Mouse (Mus musculus) midbrain, embryonic 13.5 days (tissue): ENCODE data around the gene Diaph3. TPM values are rescaled to one million over a fixed set of nuclear protein-coding genes. Genes with fewer than 3 reads are reported as not detected.
"Not testable (repeated sequence)": the region's sequence is repeated elsewhere in the genome, so short reads cannot be mapped to it uniquely, and the experiment has no call there.

Experiments used
- ATAC-seq: fragments of 200-750 bp; cut with Nextera tagmentation; 2 replicates; pipeline ENCODE4 v1.8.0; 2017; ENCODE audit warnings: mild to moderate bottlenecking, moderate TSS enrichment, moderate library complexity
- H3K27ac ChIP-seq: fragments of 300-500 bp; sonication (generic); 2 replicates; pipeline ENCODE4 v1.5.1; 2015; ENCODE audit warnings: inconsistent platforms, mild to moderate bottlenecking, moderate library complexity
- H3K27me3 ChIP-seq: fragments of 300-500 bp; sonication (generic); 2 replicates; pipeline ENCODE4 v1.6.1; 2015; ENCODE audit warnings: mild to moderate bottlenecking, inconsistent platforms
- H3K36me3 ChIP-seq: fragments of 300-500 bp; sonication (generic); 2 replicates; pipeline ENCODE4 v1.6.1; 2015; ENCODE audit warnings: mild to moderate bottlenecking, inconsistent platforms
- H3K4me1 ChIP-seq: fragments of 300-500 bp; sonication (generic); replicated peaks from 2 replicates; pipeline ENCODE4 v1.6.1; 2015; ENCODE audit warnings: inconsistent platforms
- H3K4me2 ChIP-seq: fragments of 300-500 bp; sonication (generic); replicated peaks from 2 replicates; pipeline ENCODE4 v1.6.1; 2015; ENCODE audit warnings: moderate library complexity, mild to moderate bottlenecking, inconsistent platforms
- H3K4me3 ChIP-seq: fragments of 300-500 bp; sonication (generic); replicated peaks from 2 replicates; pipeline ENCODE4 v1.5.1; 2015; ENCODE audit warnings: mild to moderate bottlenecking, inconsistent platforms
- H3K9ac ChIP-seq: fragments of 300-500 bp; sonication (generic); replicated peaks from 2 replicates; pipeline ENCODE4 v1.6.1; 2015; ENCODE audit warnings: mild to moderate bottlenecking, inconsistent platforms
- H3K9me3 ChIP-seq: fragments of 300-500 bp; sonication (generic); 2 replicates; pipeline ENCODE4 v1.6.1; 2016; ENCODE audit warnings: mild to moderate bottlenecking, inconsistent platforms
- WGBS: fragments of 180-500 bp; shearing (Covaris S2); methylation state at CpG from one replicate; pipeline ENCODE4 v1.1.7; 2015; 5-methylcytosine and 5-hydroxymethylcytosine counted together
- polyA plus RNA-seq: library from polyadenylated mRNA; unstranded; fragments of >200 nt; fragmentation: Nextera tagmentation; extraction: Ambion mirVana; gene quantifications from 2 replicates; pipeline ENCODE4 v1.2.1, GENCODE M21; 2015

Diaph3 gene
- polyA plus RNA-seq, 1 experiment from 2014 or later, result 3.9 TPM

GRCm38 (mm10) chr14:86749425-86749824 lies 391.6 kb downstream of the Diaph3 start:
- Histone ChIP-seq H3K4me3 (no peak overlapping the region), H3K4me1 (peaks cover 25% of the 10 kb centered on the region), H3K9ac (no peak overlapping the region), H3K4me2 (peak overlapping the region; percentile 50), H3K36me3 (no peaks in the 10 kb centered on the region), H3K27ac (peak overlapping the region; percentile 68), H3K27me3 (no peaks in the 10 kb centered on the region), H3K9me3 (no peaks in the 10 kb centered on the region)
- 36% methylated on average over 4 of the region's 4 CpGs for WGBS
- ATAC-seq, result peak; percentile 17; the same call in 1 of the 2 replicates

DNA sequence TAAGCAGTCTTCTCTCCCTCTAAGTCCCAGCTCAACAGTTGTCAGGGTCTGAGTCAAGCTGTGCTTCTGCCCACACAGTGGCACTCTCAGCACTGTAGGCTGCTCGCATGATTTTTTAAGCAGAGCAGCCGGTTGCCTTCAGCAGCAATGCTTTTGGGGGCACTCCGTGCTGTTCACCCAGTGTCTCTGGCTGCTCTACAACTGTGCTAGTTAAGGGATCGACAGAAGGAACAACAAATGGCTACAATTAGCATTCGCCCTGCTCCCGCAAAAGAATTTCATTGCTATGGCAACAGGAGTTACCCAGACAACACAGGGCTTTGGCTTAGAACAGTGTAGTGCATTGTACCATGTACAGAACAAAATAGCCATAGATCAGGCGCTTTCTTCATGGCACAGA lies 392.2 kb downstream of the Diaph3 start:
- 3% methylated on average over 7 of the region's 7 CpGs for WGBS
- H3K27ac ChIP-seq, result peak overlapping the region; percentile 68
- peak; percentile 98 for ATAC-seq

GRCm38 (mm10) chr14:86744523-86744922 lies 396.5 kb downstream of the Diaph3 start:
- H3K36me3 ChIP-seq, result no peaks in the 10 kb centered on the region
- no peak overlapping the region for H3K4me3 ChIP-seq
- H3K4me1 ChIP-seq, result peaks cover 12% of the 10 kb centered on the region
- H3K4me2 ChIP-seq, result no peak overlapping the region
- no peak overlapping the region for H3K27ac ChIP-seq
- no peaks in the 10 kb centered on the region for H3K9me3 ChIP-seq
- WGBS, result 92% methylated on average over 6 of the region's 6 CpGs
- no peaks in the 10 kb centered on the region for H3K27me3 ChIP-seq
- no peak overlapping the region for H3K9ac ChIP-seq
- ATAC-seq, result no peak

More for the DNA sequence above, 392.2 kb downstream of the Diaph3 start:
- Histone ChIP-seq H3K4me1 (peaks cover 25% of the 10 kb centered on the region), H3K36me3 (no peaks in the 10 kb centered on the region), H3K4me2 (peak overlapping the region; percentile 50), H3K9me3 (no peaks in the 10 kb centered on the region), H3K9ac (peak overlapping the region; percentile 48; the same call in 1 of the 2 replicates), H3K27me3 (no peaks in the 10 kb centered on the region), H3K4me3 (peak overlapping the region; percentile 23)

GRCm38 (mm10) chr14:86741855-86742531 lies 399.0 kb downstream of the Diaph3 start:
- H3K36me3 ChIP-seq, result no peaks in the 10 kb centered on the region
- H3K27me3 ChIP-seq, result no peaks in the 10 kb centered on the region
- no peak overlapping the region for H3K4me2 ChIP-seq
- no peaks in the 10 kb centered on the region for H3K9me3 ChIP-seq
- H3K9ac ChIP-seq, result no peak overlapping the region
- no peak for ATAC-seq
- H3K27ac ChIP-seq, result no peak overlapping the region
- H3K4me3 ChIP-seq, result no peak overlapping the region
- H3K4me1 ChIP-seq, result peaks cover 4% of the 10 kb centered on the region
- WGBS, result 93% methylated on average over 7 of the region's 7 CpGs

GRCm38 (mm10) chr14:86738916-86739315 lies 402.1 kb downstream of the Diaph3 start:
- peaks cover 4% of the 10 kb centered on the region for H3K4me1 ChIP-seq
- H3K4me3 ChIP-seq, result no peak overlapping the region
- no peaks in the 10 kb centered on the region for H3K27me3 ChIP-seq
- no peak overlapping the region for H3K4me2 ChIP-seq
- no peaks in the 10 kb centered on the region for H3K36me3 ChIP-seq
- no peak overlapping the region for H3K9ac ChIP-seq
- H3K9me3 ChIP-seq, result no peaks in the 10 kb centered on the region
- WGBS, result 27% methylated on average over 5 of the region's 5 CpGs
- ATAC-seq, result no peak
- H3K27ac ChIP-seq, result no peak overlapping the region

GRCm38 (mm10) chr14:86736646-86737045 lies 404.4 kb downstream of the Diaph3 start:
- Histone ChIP-seq H3K27me3 (no peaks in the 10 kb centered on the region), H3K36me3 (no peaks in the 10 kb centered on the region), H3K9ac (no peak overlapping the region), H3K4me2 (no peak overlapping the region), H3K9me3 (no peaks in the 10 kb centered on the region), H3K4me3 (no peak overlapping the region), H3K4me1 (peaks cover 4% of the 10 kb centered on the region), H3K27ac (no peak overlapping the region)
- no peak for ATAC-seq
- 91% methylated on average over 1 of the region's 1 CpGs for WGBS

DNA sequence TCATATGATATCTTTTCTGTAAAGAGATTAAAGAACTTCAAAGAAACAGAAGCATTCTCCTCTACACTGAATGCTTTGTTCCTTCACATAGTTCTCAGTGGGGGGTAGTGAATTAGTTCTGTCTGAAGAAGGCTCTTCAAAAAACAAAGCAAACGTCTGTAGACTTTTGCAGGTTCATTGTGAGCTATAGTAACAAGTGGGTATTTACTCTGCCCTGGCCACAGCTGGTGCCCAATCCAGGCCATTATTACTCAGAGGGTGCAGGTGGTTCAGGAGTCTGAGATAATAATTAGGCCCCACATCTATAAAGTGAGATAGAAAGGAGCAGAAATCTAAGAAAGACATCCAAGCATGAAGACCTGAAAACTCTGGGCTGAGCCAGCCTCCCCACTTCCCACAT lies 409.7 kb downstream of the Diaph3 start:
- H3K4me2 ChIP-seq, result no peak overlapping the region
- no peaks in the 10 kb centered on the region for H3K9me3 ChIP-seq
- no peak overlapping the region for H3K9ac ChIP-seq
- no peaks in the 10 kb centered on the region for H3K27me3 ChIP-seq
- 0% methylated on average over 1 of the region's 1 CpGs for WGBS
- no peak overlapping the region for H3K4me3 ChIP-seq
- H3K4me1 ChIP-seq, result 0 out of 2 replicates have a peak, but pooled peaks cover 12% of the 10 kb centered on the region
- ATAC-seq, result 0 out of 2 replicates have a peak, but pooled peaks have one; percentile 58
- H3K27ac ChIP-seq, result no peak overlapping the region
- H3K36me3 ChIP-seq, result no peaks in the 10 kb centered on the region

- no peaks in the 10 kb centered on the region for H3K36me3 ChIP-seq
- peak; percentile 37; the same call in 1 of the 2 replicates for ATAC-seq
- 0 out of 2 replicates have a peak, but pooled peaks cover 12% of the 10 kb centered on the region for H3K4me1 ChIP-seq
- H3K27me3 ChIP-seq, result no peaks in the 10 kb centered on the region
- H3K9ac ChIP-seq, result no peak overlapping the region
- no peak overlapping the region for H3K4me2 ChIP-seq
- H3K9me3 ChIP-seq, result no peaks in the 10 kb centered on the region
- H3K27ac ChIP-seq, result no peak overlapping the region
- WGBS, result 64% methylated on average over 4 of the region's 4 CpGs
- H3K4me3 ChIP-seq, result no peak overlapping the region
Measured at GRCm38 (mm10) chr14:86729617-86730098, 411.4 kb downstream of the Diaph3 start.

- 0 out of 2 replicates have a peak, but pooled peaks cover 12% of the 10 kb centered on the region for H3K4me1 ChIP-seq
- H3K9ac ChIP-seq, result no peak overlapping the region
- H3K9me3 ChIP-seq, result no peaks in the 10 kb centered on the region
- no peak overlapping the region for H3K4me2 ChIP-seq
- 92% methylated on average over 5 of the region's 5 CpGs for WGBS
- no peaks in the 10 kb centered on the region for H3K27me3 ChIP-seq
- no peak overlapping the region for H3K4me3 ChIP-seq
- H3K36me3 ChIP-seq, result no peaks in the 10 kb centered on the region
- H3K27ac ChIP-seq, result no peak overlapping the region
- ATAC-seq, result no peak
Measured at GRCm38 (mm10) chr14:86727538-86728045, 413.4 kb downstream of the Diaph3 start.

- no peaks in the 10 kb centered on the region for H3K27me3 ChIP-seq
- no peak overlapping the region for H3K4me3 ChIP-seq
- no peaks in the 10 kb centered on the region for H3K9me3 ChIP-seq
- no peaks in the 10 kb centered on the region for H3K4me1 ChIP-seq
- no peak overlapping the region for H3K9ac ChIP-seq
- no peak overlapping the region for H3K27ac ChIP-seq
- no peaks in the 10 kb centered on the region for H3K36me3 ChIP-seq
- ATAC-seq, result no peak
- 86% methylated on average over 6 of the region's 6 CpGs for WGBS
- no peak overlapping the region for H3K4me2 ChIP-seq
Measured at GRCm38 (mm10) chr14:86721768-86722167, 419.3 kb downstream of the Diaph3 start.

GRCm38 (mm10) chr14:86721082-86721481 lies 420.0 kb downstream of the Diaph3 start:
- WGBS, result 87% methylated on average over 3 of the region's 3 CpGs
- no peak for ATAC-seq
- H3K27me3 ChIP-seq, result no peaks in the 10 kb centered on the region
- H3K27ac ChIP-seq, result no peak overlapping the region
- H3K4me3 ChIP-seq, result no peak overlapping the region
- no peaks in the 10 kb centered on the region for H3K9me3 ChIP-seq
- no peak overlapping the region for H3K4me2 ChIP-seq
- no peaks in the 10 kb centered on the region for H3K4me1 ChIP-seq
- no peak overlapping the region for H3K9ac ChIP-seq
- H3K36me3 ChIP-seq, result no peaks in the 10 kb centered on the region

DNA sequence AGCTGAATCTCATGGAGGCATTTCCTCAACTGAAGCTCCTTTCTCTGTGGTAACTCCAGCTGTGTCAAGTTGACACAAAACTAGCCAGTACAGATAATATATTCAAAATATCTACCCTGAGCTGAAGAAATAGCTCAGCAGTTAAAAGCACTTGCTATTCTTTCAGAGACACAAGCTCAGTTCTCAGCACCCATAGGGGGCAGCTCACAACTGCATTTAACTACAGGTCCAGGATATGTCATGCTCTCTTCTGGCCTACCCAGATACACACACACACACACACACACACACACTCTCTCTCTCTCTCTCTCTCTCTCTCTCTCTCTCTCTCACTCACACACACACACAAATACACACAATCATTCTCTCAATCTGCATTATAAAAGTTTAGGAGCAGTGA lies 420.6 kb downstream of the Diaph3 start:
- not testable (repeated sequence) for H3K4me3 ChIP-seq, H3K9me3 ChIP-seq, H3K27ac ChIP-seq, H3K36me3 ChIP-seq, H3K27me3 ChIP-seq, ATAC-seq, H3K4me2 ChIP-seq, H3K4me1 ChIP-seq, H3K9ac ChIP-seq
